Mouse (Mus musculus) E14TG2a.4 (cell line): ENCODE measurements around the gene Cyp2t4.

Source experiments
- H3K27me3 ChIP-seq: 2 replicates; pipeline ENCODE4 v1.6.1; 2014; ENCODE audit warnings: low read length, control low read depth; ENCODE audit not compliant: insufficient read depth
- H3K36me3 ChIP-seq: 2 replicates; pipeline ENCODE4 v1.6.1; 2014; ENCODE audit warnings: low read length, control low read depth; ENCODE audit not compliant: insufficient read depth
- H3K4me1 ChIP-seq: replicated peaks from 2 replicates; pipeline ENCODE4 v1.6.1; 2014; ENCODE audit warnings: low read depth, low read length, control low read depth
- H3K4me3 ChIP-seq: replicated peaks from 2 replicates; pipeline ENCODE4 v1.5.1; 2014; ENCODE audit warnings: mild to moderate bottlenecking, low read length
- H3K9me3 ChIP-seq: 2 replicates; pipeline ENCODE4 v1.6.1; 2014; ENCODE audit warnings: low read length, control low read depth
- CTCF ChIP-seq: conservative IDR thresholded peaks from 2 replicates; pipeline ENCODE4 v1.5.1; 2014; ENCODE audit warnings: low read length
- NANOG ChIP-seq: IDR thresholded peaks from 2 replicates; pipeline ENCODE4 v1.6.1; 2014; ENCODE audit warnings: borderline replicate concordance, low read length, mixed read lengths
- POU5F1 ChIP-seq: IDR thresholded peaks from 2 replicates; pipeline ENCODE4 v1.6.1; 2014; ENCODE audit warnings: low read length, borderline replicate concordance

The Cyp2t4 gene

DNA sequence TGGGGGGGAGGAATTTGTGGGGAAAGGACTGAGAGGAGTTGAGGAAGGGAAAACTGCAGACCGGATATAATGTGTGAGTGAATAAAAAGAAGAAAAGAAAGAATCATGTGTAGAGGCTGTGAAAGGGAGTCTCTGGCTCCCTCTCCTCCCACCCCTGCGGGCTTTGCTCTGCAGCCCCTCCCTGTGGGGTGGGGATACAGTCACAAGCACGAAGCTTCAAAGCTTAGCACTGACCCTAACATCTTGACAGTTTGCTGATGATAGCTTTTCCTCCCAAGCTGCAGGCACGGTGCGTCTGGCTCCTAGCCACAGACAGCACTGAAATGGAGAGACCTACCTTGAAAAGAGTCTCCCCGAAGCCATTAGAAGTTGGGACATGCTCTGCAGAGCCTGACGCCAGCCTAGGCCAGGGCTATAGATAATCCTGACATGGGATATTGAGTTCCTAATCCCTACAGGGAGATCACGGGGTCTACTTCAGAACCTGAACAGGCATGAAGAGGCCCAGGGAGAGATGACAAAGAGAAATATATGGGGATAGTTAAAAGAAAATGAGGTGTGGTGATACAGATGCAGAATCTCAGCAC lies 17.0 kb upstream of the Cyp2t4 start:
- Histone ChIP-seq H3K27me3 (no peaks in the 10 kb centered on the region), H3K36me3 (no peaks in the 10 kb centered on the region), H3K9me3 (peaks cover 17% of the 10 kb centered on the region), H3K4me1 (peaks cover 27% of the 10 kb centered on the region), H3K4me3 (no peak overlapping the region)
- no peak for TF ChIP-seq CTCF
- no peak for TF ChIP-seq POU5F1
- no peak for TF ChIP-seq NANOG

DNA sequence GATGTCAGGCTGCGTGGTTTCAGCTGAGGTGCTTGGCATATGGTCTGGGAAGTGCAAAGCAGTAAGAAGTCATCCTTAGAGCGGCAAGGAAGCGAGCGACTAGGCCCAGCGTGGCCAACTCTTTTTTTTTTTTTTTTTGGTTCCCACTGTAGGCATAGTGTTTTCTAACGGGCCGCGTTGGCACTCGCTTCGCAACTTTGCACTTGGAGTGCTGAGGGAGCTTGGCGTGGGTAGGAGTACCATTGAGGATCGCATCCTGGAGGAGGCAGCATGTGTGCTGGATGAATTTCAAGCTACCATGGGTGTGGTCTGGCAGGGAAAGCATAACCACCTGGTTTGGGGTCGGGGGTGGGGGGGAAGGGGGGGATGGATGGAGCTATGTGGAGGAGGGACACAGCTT lies 2.5 kb downstream of the Cyp2t4 start:
- TF ChIP-seq POU5F1 (no peak), CTCF (no peak), NANOG (no peak)

GRCm38 (mm10) chr7:27158171-27158570 lies 4.7 kb downstream of the Cyp2t4 start:
- H3K4me3 ChIP-seq = no peak overlapping the region
- H3K27me3 ChIP-seq = no peaks in the 10 kb centered on the region
- H3K36me3 ChIP-seq = peaks cover 57% of the 10 kb centered on the region
- no peak for TF ChIP-seq CTCF
- no peak for TF ChIP-seq POU5F1
- no peak for TF ChIP-seq NANOG
- H3K9me3 ChIP-seq = peaks cover 10% of the 10 kb centered on the region
- peaks cover 79% of the 10 kb centered on the region for H3K4me1 ChIP-seq

More for the DNA sequence above, 2.5 kb downstream of the Cyp2t4 start:
- Histone ChIP-seq H3K4me3 (peak overlapping the region; percentile 65), H3K27me3 (no peaks in the 10 kb centered on the region), H3K36me3 (peaks cover 36% of the 10 kb centered on the region), H3K4me1 (peaks cover 66% of the 10 kb centered on the region), H3K9me3 (peaks cover 11% of the 10 kb centered on the region)

DNA sequence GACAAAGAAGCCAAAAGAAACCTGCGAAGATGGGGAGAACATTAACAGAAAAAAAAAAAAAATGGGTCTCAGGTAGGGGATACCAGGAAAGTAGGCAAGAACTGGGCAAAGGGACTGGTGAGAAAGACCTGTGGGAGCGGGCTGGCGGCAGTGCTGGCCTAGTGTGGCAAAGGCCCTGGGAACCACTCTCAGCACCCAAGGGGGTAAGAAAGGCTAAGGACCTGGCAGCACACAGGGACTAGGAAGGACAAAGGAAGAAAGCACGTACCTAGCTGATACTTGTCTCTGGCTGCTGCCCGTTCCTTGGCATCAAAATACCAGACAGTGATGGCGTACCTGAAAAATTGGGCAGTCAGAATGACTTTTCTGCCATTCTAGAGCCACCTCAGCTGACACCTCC lies 5.7 kb downstream of the Cyp2t4 start:
- Histone ChIP-seq H3K27me3 (no peaks in the 10 kb centered on the region), H3K9me3 (no peaks in the 10 kb centered on the region), H3K4me1 (peaks cover 87% of the 10 kb centered on the region), H3K36me3 (peaks cover 68% of the 10 kb centered on the region), H3K4me3 (0 out of 2 replicates have a peak overlapping the region, but pooled peaks have one; percentile 26)
- no peak for TF ChIP-seq CTCF
- TF ChIP-seq NANOG = no peak
- TF ChIP-seq POU5F1 = no peak

- H3K4me3 ChIP-seq = peak overlapping the region; percentile 45
- H3K27me3 ChIP-seq = no peaks in the 10 kb centered on the region
- H3K9me3 ChIP-seq = no peaks in the 10 kb centered on the region
- H3K36me3 ChIP-seq = peaks cover 71% of the 10 kb centered on the region
- H3K4me1 ChIP-seq = peaks cover 89% of the 10 kb centered on the region
- TF ChIP-seq NANOG = no peak
- TF ChIP-seq CTCF = peak; percentile 86
These were observed 6.4 kb downstream of the Cyp2t4 start for GRCm38 (mm10) chr7:27159882-27160281.

DNA sequence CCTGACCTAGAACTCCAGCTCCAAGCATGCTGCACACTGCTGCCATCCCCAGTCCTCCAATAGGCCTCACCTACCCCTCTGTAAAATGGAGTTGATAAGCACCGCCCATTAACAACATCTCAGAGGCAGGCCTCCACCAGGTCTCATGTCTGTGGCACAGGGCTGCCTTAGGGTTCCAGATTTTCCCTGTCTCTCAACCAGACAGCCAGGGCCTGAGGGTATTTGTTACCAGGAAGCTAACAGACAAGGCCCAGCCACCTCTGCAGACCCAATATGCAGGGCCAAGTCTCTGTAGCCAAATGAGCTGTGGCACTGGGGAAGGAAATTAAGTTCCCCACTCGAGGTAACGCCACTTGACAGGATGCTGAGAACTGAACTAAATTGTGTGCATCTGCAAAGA lies 7.4 kb downstream of the Cyp2t4 start:
- H3K4me1 ChIP-seq = peaks cover 89% of the 10 kb centered on the region
- peaks cover 75% of the 10 kb centered on the region for H3K36me3 ChIP-seq
- no peak for TF ChIP-seq CTCF
- TF ChIP-seq POU5F1 = no peak
- no peak for TF ChIP-seq NANOG
- H3K4me3 ChIP-seq = peak overlapping the region; percentile 45; the same call in 1 of the 2 replicates
- H3K27me3 ChIP-seq = no peaks in the 10 kb centered on the region
- H3K9me3 ChIP-seq = no peaks in the 10 kb centered on the region

- Histone ChIP-seq H3K9me3 (no peaks in the 10 kb centered on the region), H3K4me3 (no peak overlapping the region), H3K27me3 (no peaks in the 10 kb centered on the region), H3K36me3 (peaks cover 75% of the 10 kb centered on the region), H3K4me1 (peaks cover 82% of the 10 kb centered on the region)
- no peak for TF ChIP-seq CTCF
- no peak for TF ChIP-seq POU5F1
- no peak for TF ChIP-seq NANOG
These were observed 8.2 kb downstream of the Cyp2t4 start for GRCm38 (mm10) chr7:27161744-27162143.

DNA sequence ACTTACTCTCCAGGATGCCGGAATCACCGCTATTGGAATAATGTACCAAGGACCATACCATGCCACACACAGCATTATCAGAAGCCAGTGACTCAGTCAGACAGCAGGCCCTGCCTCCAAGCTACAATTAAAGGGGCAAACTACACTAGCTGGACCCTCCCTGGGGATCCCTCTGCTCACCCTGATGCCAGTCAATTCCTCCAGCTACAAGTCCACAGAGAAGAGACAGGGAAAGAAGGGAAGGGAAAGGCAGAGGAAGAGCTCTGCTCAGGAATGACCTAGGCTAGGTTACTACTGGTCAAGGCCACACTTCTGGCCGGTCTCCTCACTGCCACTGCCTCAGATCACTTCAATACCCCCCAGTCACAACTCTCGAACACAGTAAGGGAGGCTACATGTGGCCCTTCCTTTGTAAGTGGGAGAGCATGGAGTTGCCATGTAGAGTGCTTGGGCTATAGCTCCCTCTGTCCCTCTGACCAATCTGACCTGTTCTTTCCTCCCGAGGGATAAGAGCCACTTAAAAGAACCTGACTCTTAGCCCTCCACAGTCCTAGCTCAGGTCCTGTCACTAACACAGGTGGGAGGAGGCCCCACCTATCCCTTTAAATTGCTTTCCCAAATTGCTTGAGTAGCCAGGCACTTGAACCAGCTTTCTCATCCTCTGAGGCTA lies 9.4 kb downstream of the Cyp2t4 start:
- Histone ChIP-seq H3K9me3 (no peaks in the 10 kb centered on the region), H3K4me1 (peaks cover 89% of the 10 kb centered on the region), H3K36me3 (peaks cover 69% of the 10 kb centered on the region), H3K27me3 (no peaks in the 10 kb centered on the region), H3K4me3 (peak overlapping the region; percentile 89; the same call in 1 of the 2 replicates)
- TF ChIP-seq POU5F1 (no peak), NANOG (no peak), CTCF (no peak)

DNA sequence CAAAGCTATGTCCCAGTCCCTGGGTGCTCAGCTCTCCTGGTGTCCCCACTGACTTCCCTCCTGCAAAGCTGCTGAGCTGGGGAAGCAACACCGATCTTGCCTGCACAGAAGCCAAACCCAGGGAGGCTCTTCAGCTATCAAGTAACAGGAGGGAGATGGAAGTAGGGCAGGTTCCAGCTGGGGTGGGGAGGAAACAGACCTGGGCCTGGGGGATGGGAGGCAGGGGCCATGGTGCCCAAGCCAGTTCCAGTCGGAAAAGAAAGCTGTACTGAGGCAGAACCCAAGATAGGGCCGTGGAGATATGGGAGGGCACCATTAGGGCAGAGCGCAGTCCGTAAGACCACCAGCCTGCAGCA lies 9.9 kb downstream of the Cyp2t4 start:
- no peak for TF ChIP-seq CTCF
- no peak for TF ChIP-seq POU5F1
- no peak for TF ChIP-seq NANOG
- Histone ChIP-seq H3K4me3 (peak overlapping the region; percentile 89; the same call in 1 of the 2 replicates), H3K9me3 (no peaks in the 10 kb centered on the region)

More for the DNA sequence above, 9.9 kb downstream of the Cyp2t4 start:
- H3K36me3 ChIP-seq = peaks cover 69% of the 10 kb centered on the region
- H3K27me3 ChIP-seq = no peaks in the 10 kb centered on the region
- H3K4me1 ChIP-seq = peaks cover 89% of the 10 kb centered on the region
